Mouse (Mus musculus): ENCODE measurements around the gene Mtm1. TPM values are rescaled to one million over a fixed set of nuclear protein-coding genes. Genes with fewer than 3 reads are reported as not detected.
"Not testable (repeated sequence)": the region's sequence is repeated elsewhere in the genome, so short reads cannot be mapped to it uniquely, and the experiment has no call there.

The Mtm1 gene
- total RNA-seq, 1 experiment from 2014 or later = 18.1 TPM

DNA sequence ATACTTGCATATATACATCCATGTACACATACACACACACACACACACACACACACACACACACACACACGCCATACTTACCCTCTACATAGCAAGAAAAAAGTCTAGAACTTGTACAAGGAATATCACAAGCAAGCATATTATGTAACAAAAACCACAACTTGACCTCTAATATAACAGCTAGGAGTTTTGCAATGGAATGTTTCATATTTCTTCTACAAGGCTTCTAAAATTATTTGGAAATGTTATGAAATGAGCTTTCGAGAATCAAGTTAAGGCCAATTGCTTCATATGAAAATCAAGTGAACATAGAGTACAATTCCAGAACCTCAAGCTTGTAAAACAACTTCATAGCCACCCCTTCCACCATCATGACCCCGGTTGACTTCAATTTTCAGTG, 74.9 kb downstream of the Mtm1 start:
- DNase-seq = no peak

DNA sequence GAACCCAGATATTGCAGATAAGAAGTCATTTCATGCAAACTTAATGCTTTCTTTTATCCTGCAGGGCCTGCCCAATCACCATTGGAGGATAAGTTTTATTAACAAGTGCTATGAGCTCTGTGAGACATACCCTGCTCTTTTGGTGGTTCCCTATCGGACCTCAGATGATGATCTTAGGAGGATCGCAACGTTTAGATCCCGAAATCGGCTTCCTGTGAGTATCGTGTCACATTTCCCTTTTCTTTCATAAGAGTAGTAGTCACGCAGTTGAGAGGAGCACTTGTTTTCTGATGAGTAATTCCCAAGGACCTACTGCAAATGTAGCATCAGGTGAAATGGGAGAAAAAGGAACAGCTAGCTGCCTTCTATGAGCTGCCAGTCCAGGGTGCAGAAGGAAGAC, 76.5 kb downstream of the Mtm1 start:
- DNase-seq = no peak

DNA sequence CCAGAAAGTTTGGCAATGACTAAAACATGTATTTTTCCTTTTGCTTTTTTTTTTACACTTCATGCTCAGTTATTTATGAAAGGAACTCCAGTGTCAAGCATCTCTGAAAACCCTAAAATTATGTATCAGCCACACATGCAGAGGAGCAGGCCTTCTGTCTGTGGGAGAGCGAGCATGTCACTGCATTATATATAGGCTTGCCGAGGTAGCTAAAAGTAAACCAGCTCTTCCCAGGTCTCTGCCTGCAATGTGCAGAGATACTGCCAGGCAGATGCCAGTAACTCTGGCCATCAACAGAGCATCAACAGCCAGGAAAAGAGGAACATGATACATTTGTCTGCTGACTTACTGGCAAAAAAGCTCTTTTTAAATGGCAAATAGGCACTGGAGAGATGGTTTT, 83.6 kb downstream of the Mtm1 start:
- DNase-seq = no peak

- DNase-seq = no peak
Measured at GRCm38 (mm10) chrX:71296005-71296404, 85.4 kb downstream of the Mtm1 start.

DNA sequence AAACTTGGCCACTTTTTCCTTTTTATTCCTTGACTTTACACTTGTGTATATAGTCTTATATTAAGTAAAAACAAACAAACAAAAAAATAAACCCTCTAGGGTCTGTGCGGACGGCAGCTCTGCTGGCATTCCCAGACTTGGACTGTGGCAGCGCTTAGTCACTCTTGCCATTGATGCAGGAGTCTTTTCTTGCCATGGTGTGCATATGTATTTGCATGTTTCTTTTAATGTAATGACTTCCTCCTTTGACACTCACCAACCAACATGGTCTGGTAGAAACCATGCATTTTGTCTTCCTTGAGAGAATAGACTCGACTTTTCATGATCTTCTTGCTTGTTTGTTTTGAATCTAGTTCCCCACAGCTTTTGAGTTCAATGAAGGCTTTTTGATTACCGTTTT, 91.6 kb downstream of the Mtm1 start:
- no peak for DNase-seq

GRCm38 (mm10) chrX:71311229-71311628, 100.7 kb downstream of the Mtm1 start:
- peak; percentile 60 for DNase-seq

DNA sequence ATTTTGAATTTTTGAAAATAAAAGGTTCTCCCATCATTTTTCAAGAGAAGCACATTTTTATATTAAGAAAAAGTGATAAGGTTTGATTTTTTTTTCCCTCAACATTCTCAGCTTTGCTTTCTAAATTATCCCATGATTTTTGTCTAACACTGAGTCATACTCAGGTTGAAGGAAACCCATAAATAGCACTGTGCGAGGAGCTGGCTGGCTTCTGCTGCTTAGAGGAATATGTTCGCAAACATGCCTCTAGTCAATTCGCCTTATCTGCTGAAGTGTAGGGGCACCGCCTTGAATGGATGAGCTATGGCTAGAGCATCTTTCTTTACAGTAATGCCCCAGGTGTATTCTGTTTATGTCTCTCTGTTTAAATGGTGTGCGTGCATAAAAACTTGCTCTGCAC, 103.8 kb downstream of the Mtm1 start:
- no peak for DNase-seq

GRCm38 (mm10) chrX:71352033-71352432, 141.5 kb downstream of the Mtm1 start:
- no peak for DNase-seq

DNA sequence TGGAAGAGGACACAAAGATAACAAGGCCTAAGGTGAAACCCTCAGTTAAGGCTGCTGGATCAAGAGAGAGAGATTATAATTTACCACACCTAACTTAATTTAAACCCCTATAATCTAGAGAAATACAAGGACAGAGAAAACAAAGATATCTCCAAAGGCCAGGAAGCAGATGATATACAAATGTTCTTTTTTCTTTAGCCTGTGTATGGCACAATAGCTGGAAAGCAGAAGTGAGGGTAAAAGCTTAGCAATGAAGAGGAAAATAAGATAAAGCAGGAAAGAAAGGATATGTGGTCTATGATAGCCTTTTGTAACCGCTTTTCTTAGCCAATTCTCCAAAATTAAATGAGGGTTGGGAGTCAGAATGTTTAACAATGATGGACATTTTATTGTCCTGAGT, 144.8 kb downstream of the Mtm1 start:
- no peak for DNase-seq

DNA sequence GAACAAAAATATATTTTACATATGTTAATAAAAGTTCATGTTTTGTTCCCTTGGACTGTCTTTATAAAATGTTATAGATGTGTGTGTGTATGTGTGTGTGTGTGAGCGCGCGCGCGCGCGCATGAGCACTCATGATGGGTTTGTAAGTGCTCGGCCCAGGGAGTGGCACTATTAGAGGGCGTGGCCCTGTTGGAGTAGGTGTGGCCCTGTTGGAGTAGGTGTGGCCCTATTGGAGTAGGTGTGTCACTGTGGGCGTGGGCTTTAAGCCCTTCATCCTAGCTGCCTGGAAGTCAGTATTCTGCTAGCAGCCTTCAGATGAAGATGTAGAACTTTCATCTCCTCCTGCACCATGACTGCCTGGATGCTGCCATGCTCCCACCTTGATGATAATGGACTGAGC, 151.2 kb downstream of the Mtm1 start:
- not testable (repeated sequence) for DNase-seq

DNA sequence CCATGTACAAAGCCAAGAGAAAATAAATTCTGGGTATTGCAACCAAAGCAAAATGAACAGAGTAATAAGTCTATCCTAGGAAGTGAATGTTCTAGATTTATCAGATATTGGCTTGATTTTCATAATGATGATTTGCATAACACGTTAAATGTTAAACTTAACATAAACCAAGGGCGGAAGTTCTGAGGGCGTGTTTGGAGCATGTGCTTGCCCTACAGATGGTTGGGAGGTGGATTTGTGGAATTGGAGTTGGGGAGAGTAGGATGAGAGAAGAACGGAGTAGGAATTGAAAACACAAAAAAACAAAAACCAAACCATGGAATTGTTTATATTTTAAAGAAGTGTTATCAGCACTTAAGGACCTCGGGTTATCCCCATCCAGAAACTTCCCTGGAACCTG, 153.5 kb downstream of the Mtm1 start:
- DNase-seq = no peak

GRCm38 (mm10) chrX:71364554-71364991, 154.0 kb downstream of the Mtm1 start, which contains the start of gene Mtmr1:
Mtmr1 (plus strand) TSS chrX:71364760.
- peak; percentile 91 for DNase-seq

DNA sequence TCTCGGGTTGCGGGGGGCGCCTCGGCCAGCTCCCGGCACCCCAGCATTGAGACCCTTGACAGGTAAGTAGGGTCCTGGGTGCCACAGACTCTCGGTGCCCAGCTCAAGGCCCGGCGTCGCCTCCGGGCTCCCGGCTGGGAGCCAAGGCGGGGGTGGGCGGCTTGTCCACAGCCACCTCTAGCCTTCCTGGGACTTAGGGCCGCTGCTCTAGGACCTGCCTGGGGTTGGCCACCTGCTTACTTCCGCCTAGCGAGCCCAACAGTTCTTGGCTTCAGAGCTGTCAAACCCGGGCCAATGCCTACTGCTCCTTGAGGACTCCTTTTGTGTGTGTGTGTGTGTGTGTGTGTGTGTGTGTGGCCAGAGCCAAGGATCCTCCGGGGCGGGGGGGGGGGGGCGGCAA, 154.4 kb downstream of the Mtm1 start:
- peak; percentile 36 for DNase-seq

Other genes starting within 250 kb of the Mtm1 start
- gene Mamld1, start 160.5 kb upstream of the Mtm1 start, total RNA-seq (2021) = 12.2 and 13.1 TPM in 2 replicates
- gene Mtmr1, start 154.0 kb downstream of the Mtm1 start, total RNA-seq (2021) = 26.6 and 30.7 TPM in 2 replicates

All from adrenal gland, postnatal 14 days (tissue).